Mouse (Mus musculus): ENCODE data around the gene Zdhhc23. TPM values are rescaled to one million over a fixed set of nuclear protein-coding genes. Genes with fewer than 3 reads are reported as not detected.

Zdhhc23 gene
- total and polyA plus RNA-seq, 2 experiments from 2014 or later, result 2.7 to 4.8 TPM

DNA sequence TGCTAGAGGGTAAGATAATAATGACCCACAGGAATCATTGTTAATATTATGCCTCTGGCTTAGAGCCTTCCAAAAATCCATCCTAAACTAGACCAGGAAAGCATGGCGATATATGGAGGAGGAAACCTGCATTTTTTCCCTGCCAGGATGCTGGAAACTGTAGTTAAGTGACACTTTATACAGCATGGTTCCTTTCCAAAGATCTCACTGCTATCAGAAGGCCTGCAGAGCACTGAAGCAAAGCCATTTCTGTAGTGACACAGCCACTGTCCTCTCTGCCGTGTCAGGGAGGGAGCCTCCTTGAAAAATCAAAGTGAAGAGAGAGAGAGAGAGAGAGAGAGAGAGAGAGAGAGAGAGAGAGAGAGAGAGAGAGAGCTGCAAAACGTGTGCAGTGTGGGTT is 57.0 kb downstream of the Zdhhc23 start:
- no peak for ATAC-seq
- H3K4me1 ChIP-seq (ENCODE audit: insufficient read depth, low read length), result no peaks in the 10 kb centered on the region
- H3K4me3 ChIP-seq (ENCODE audit: low read length), result no peak overlapping the region
- TF ChIP-seq CTCF (IDR thresholded peaks at IDR 0.05; ENCODE audit: low read depth), result no peak
- no peak overlapping the region for H3K4me2 ChIP-seq (ENCODE audit: low read depth, low read length)
- WGBS, result 50% methylated on average over 3 of the region's 3 CpGs
- H3K27me3 ChIP-seq (ENCODE audit: insufficient read depth, low read length), result no peaks in the 10 kb centered on the region
- H3K36me3 ChIP-seq (ENCODE audit: insufficient read depth, low read length), result no peaks in the 10 kb centered on the region
- H3K27ac ChIP-seq, result no peak overlapping the region
- no peak for DNase-seq (ENCODE audit: low spot score)
- H3K9me3 ChIP-seq (ENCODE audit: low read length), result no peaks in the 10 kb centered on the region
- H3K9ac ChIP-seq (replicated peaks; ENCODE audit: low read length), result no peak overlapping the region

DNA sequence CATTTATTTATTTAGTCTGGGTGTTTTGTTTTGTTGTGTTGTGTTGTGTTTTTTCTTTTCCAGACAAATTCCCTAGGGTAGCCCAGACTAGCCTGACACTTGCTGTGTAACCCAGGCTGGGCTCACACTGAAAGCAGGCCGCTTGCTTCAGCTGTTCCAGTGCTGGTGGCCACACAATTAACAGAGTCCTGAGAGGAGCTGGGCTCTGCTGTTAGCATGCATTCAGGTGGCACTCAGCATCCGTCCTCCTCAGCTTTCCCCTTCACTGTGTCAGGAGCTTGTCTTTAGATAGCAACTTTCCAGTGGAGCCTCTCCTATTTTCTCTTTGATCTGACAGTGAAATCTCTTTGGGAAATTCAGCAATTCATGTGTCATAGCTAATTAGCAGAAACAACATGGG is 57.6 kb downstream of the Zdhhc23 start:
- Histone ChIP-seq H3K4me2 (ENCODE audit: low read depth, low read length) (no peak overlapping the region), H3K9me3 (ENCODE audit: low read length) (no peaks in the 10 kb centered on the region), H3K27ac (no peak overlapping the region), H3K4me1 (ENCODE audit: insufficient read depth, low read length) (no peaks in the 10 kb centered on the region), H3K9ac (replicated peaks; ENCODE audit: low read length) (no peak overlapping the region), H3K4me3 (ENCODE audit: low read length) (no peak overlapping the region), H3K27me3 (ENCODE audit: insufficient read depth, low read length) (no peaks in the 10 kb centered on the region), H3K36me3 (ENCODE audit: insufficient read depth, low read length) (no peaks in the 10 kb centered on the region)
- no peak for DNase-seq (ENCODE audit: low spot score)
- no peak for ATAC-seq
- 59% methylated on average over 2 of the region's 2 CpGs for WGBS
- TF ChIP-seq CTCF (IDR thresholded peaks at IDR 0.05; ENCODE audit: low read depth), result no peak

DNA sequence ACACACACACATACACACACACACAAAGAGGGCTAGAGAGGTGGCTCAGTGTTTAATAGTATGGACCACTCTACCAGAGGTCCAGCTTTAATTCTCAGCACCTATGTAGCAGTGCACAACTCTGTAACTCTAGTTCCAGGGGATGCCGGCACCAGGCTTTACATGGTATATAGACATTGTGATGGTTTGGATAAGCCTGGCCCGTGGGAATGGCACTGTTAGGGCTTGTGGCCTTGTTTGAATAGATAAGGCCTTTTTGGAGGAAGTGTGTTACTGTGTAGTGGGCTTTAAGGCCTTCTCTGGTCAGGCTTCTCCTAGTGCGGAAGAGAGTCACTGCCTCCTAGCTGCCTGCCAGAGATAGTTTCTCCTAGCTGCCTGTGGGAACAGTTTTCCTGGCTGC is 60.7 kb downstream of the Zdhhc23 start:
- DNase-seq (ENCODE audit: low spot score), result no peak
- H3K9me3 ChIP-seq (ENCODE audit: low read length), result no peaks in the 10 kb centered on the region
- H3K27me3 ChIP-seq (ENCODE audit: insufficient read depth, low read length), result no peaks in the 10 kb centered on the region
- H3K4me2 ChIP-seq (ENCODE audit: low read depth, low read length), result no peak overlapping the region
- WGBS, result 89% methylated on average over 3 of the region's 3 CpGs
- no peaks in the 10 kb centered on the region for H3K4me1 ChIP-seq (ENCODE audit: insufficient read depth, low read length)
- no peak overlapping the region for H3K9ac ChIP-seq (replicated peaks; ENCODE audit: low read length)
- no peak overlapping the region for H3K4me3 ChIP-seq (ENCODE audit: low read length)
- no peak overlapping the region for H3K27ac ChIP-seq
- H3K36me3 ChIP-seq (ENCODE audit: insufficient read depth, low read length), result no peaks in the 10 kb centered on the region
- no peak for TF ChIP-seq CTCF (IDR thresholded peaks at IDR 0.05; ENCODE audit: low read depth)
- ATAC-seq, result no peak

Small RNA genes within 50 kb of the gene (microRNA-seq; reads per million reads assigned to microRNA genes)
- 0 reads per million in 2 experiments for gene Mir3470b

Other genes starting within 250 kb of the Zdhhc23 start
- 0.16 and 0.36 TPM in 2 replicates for gene Drd3, start 225.8 kb downstream of the Zdhhc23 start, total RNA-seq (2014; rRNA removed)
- not detected in 2 replicates for gene Drd3, start 225.8 kb downstream of the Zdhhc23 start, polyA plus RNA-seq (2015; fragmentation: Nextera tagmentation; extraction: Ambion mirVana)
- gene Ccdc191, start 90.0 kb downstream of the Zdhhc23 start, total RNA-seq (2014; rRNA removed), result 0.61 and 0.89 TPM in 2 replicates
- gene Ccdc191, start 90.0 kb downstream of the Zdhhc23 start, polyA plus RNA-seq (2015; fragmentation: Nextera tagmentation; extraction: Ambion mirVana), result 4.1 and 6.3 TPM in 2 replicates
- gene Qtrt2, start 53.0 kb downstream of the Zdhhc23 start, total RNA-seq (2014; rRNA removed), result 19.9 and 29.7 TPM in 2 replicates
- gene Qtrt2, start 53.0 kb downstream of the Zdhhc23 start, polyA plus RNA-seq (2015; fragmentation: Nextera tagmentation; extraction: Ambion mirVana), result 11.3 and 12.9 TPM in 2 replicates
- gene Gramd1c, start 83.6 kb upstream of the Zdhhc23 start, total RNA-seq (2014; rRNA removed), result 0.63 and 1.0 TPM in 2 replicates
- gene Gramd1c, start 83.6 kb upstream of the Zdhhc23 start, polyA plus RNA-seq (2015; fragmentation: Nextera tagmentation; extraction: Ambion mirVana), result 2.3 and 2.6 TPM in 2 replicates
- gene Atp6v1a, start 159.9 kb upstream of the Zdhhc23 start, total RNA-seq (2014; rRNA removed), result 165 and 183 TPM in 2 replicates
- 161 TPM in 2 replicates for gene Atp6v1a, start 159.9 kb upstream of the Zdhhc23 start, polyA plus RNA-seq (2015; fragmentation: Nextera tagmentation; extraction: Ambion mirVana)
- gene Naa50, start 160.0 kb upstream of the Zdhhc23 start, total RNA-seq (2014; rRNA removed), result 10.0 and 10.1 TPM in 2 replicates
- gene Naa50, start 160.0 kb upstream of the Zdhhc23 start, polyA plus RNA-seq (2015; fragmentation: Nextera tagmentation; extraction: Ambion mirVana), result 56.3 and 56.6 TPM in 2 replicates
- gene Usf3, start 193.5 kb upstream of the Zdhhc23 start, total RNA-seq (2014; rRNA removed), result 13.8 and 14.1 TPM in 2 replicates
- gene Usf3, start 193.5 kb upstream of the Zdhhc23 start, polyA plus RNA-seq (2015; fragmentation: Nextera tagmentation; extraction: Ambion mirVana), result 1.9 and 2.4 TPM in 2 replicates

Data from hindbrain, postnatal 0 days (tissue).